Mouse (Mus musculus): ENCODE measurements around the gene Gm4305.
"Not testable (repeated sequence)": the region's sequence is repeated elsewhere in the genome, so short reads cannot be mapped to it uniquely, and the experiment has no call there.

DNA sequence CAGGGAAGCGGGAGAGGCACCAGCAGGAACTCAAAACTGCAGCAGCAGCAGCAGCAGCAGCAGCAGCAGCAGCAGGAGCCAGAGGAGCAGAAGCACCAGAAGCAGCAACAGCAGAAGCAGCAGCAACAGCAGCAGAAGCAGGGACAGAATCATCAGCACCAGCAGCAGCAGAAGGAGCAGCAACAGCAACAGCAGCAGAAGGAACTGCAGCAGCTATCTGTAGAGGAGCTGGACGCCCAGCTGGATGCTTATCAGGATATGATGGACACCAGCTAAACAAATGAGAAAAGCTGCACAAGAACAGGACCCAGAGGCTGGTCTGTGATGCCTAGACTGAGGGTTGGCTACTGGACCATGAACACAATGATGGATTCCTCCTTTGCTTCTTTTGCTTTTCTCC lies 5.9 kb downstream of the Gm4305 start:
- not testable (repeated sequence) for TF ChIP-seq CTCF (conservative IDR thresholded peaks at IDR 0.05; ENCODE audit: insufficient read depth, insufficient read length, low read depth, low read length); POLR2A (IDR thresholded peaks at IDR 0.05; ENCODE audit: low read depth, low read length)

All from kidney, adult 2 months (tissue).